Mouse (Mus musculus) ES-Bruce4 (cell line): ENCODE results near the gene Tnfrsf23.

Source experiments
- CTCF ChIP-seq: IDR thresholded peaks from one replicate; pipeline ENCODE4 v1.8.1; 2011; ENCODE audit warnings: low read depth, low read length
- EP300 ChIP-seq: IDR thresholded peaks from 2 replicates; pipeline ENCODE4 v1.6.1; 2011; ENCODE audit warnings: low read depth, low read length; ENCODE audit not compliant: insufficient read depth
- POLR2A ChIP-seq: IDR thresholded peaks from one replicate; pipeline ENCODE4 v1.8.1; 2011; ENCODE audit warnings: low read length; ENCODE audit not compliant: insufficient read depth

- TF ChIP-seq CTCF (no peak), EP300 (no peak), POLR2A (no peak)
Measured at GRCm38 (mm10) chr7:143717811-143718210, 32.1 kb upstream of the Tnfrsf23 start.
